Mouse (Mus musculus): ENCODE data around the gene Proser1. TPM values are rescaled to one million over a fixed set of nuclear protein-coding genes. Genes with fewer than 3 reads are reported as not detected.

The Proser1 gene
- total and polyA plus RNA-seq, 2 experiments from 2014 or later, result 9.2 to 12.1 TPM

DNA sequence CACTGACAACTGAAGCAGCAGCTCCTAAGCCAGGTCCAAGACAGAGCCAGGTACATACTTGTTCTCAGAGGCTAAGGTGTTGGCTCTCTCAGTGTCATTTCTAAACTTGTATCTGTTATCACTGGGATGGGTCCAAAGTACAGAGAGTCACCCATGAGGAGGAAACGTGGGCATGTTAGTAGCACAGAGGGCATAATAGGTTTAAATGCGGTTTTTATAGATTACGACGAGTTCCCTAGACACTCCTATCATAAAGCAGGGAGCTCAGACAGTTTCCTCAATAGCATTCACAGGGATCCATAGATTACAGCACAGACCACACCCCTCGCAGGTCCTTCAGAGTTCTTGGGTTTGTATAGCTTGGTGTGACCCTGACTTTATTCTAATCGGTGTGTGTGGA is 9.5 kb upstream of the Proser1 start:
- 94% methylated on average over 6 of the region's 6 CpGs for WGBS
- Histone ChIP-seq H3K4me2 (ENCODE audit: low read depth) (no peak overlapping the region), H3K4me3 (ENCODE audit: low read depth, low read length) (no peak overlapping the region), H3K27me3 (ENCODE audit: insufficient read depth, low read length) (no peaks in the 10 kb centered on the region), H3K4me1 (ENCODE audit: insufficient read depth) (no peaks in the 10 kb centered on the region), H3K27ac (ENCODE audit: low read depth, low read length) (no peak overlapping the region), H3K9ac (no peak overlapping the region), H3K9me3 (ENCODE audit: low read length) (no peaks in the 10 kb centered on the region), H3K36me3 (ENCODE audit: insufficient read depth) (peaks cover 81% of the 10 kb centered on the region)
- TF ChIP-seq CTCF (IDR thresholded peaks at IDR 0.05; ENCODE audit: low read depth), result no peak
- ATAC-seq (no peak), DNase-seq (no peak)

- no peak overlapping the region for H3K27ac ChIP-seq (ENCODE audit: low read depth, low read length)
- no peak overlapping the region for H3K9ac ChIP-seq
- 92% methylated on average over 6 of the region's 6 CpGs for WGBS
- H3K36me3 ChIP-seq (ENCODE audit: insufficient read depth), result peaks cover 84% of the 10 kb centered on the region
- ATAC-seq (no peak), DNase-seq (no peak)
- H3K9me3 ChIP-seq (ENCODE audit: low read length), result no peaks in the 10 kb centered on the region
- no peaks in the 10 kb centered on the region for H3K4me1 ChIP-seq (ENCODE audit: insufficient read depth)
- no peak for TF ChIP-seq CTCF (IDR thresholded peaks at IDR 0.05; ENCODE audit: low read depth)
- no peak overlapping the region for H3K4me3 ChIP-seq (ENCODE audit: low read depth, low read length)
- H3K4me2 ChIP-seq (ENCODE audit: low read depth), result no peak overlapping the region
- H3K27me3 ChIP-seq (ENCODE audit: insufficient read depth, low read length), result no peaks in the 10 kb centered on the region
Observed at GRCm38 (mm10) chr3:53454561-53454960, 8.9 kb upstream of the Proser1 start.

DNA sequence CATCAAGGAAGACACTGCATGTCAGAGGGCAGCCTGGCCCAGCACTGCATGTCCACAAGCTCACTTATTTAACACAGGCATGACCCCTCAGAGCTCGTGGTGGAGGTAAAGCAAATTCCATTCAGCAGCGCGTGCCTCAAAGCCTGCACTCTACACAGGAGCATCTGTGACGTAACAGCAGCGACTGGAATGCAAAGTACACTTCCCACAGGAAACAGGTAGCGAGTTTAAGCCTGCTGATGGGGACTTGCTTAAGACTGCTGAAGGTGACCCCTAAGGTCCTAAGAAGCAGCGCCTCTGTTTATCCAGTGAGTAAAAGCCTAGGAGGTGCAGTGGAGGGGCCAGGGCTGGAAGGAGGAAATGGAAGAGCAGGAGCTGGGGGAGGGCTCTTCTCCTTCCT is 8.5 kb upstream of the Proser1 start:
- 88% methylated on average over 7 of the region's 7 CpGs for WGBS
- H3K4me3 ChIP-seq (ENCODE audit: low read depth, low read length), result no peak overlapping the region
- H3K4me2 ChIP-seq (ENCODE audit: low read depth), result no peak overlapping the region
- no peak for TF ChIP-seq CTCF (IDR thresholded peaks at IDR 0.05; ENCODE audit: low read depth)
- peaks cover 80% of the 10 kb centered on the region for H3K36me3 ChIP-seq (ENCODE audit: insufficient read depth)
- H3K27ac ChIP-seq (ENCODE audit: low read depth, low read length), result no peak overlapping the region
- DNase-seq (no peak), ATAC-seq (no peak)
- H3K4me1 ChIP-seq (ENCODE audit: insufficient read depth), result no peaks in the 10 kb centered on the region
- H3K27me3 ChIP-seq (ENCODE audit: insufficient read depth, low read length), result no peaks in the 10 kb centered on the region
- no peaks in the 10 kb centered on the region for H3K9me3 ChIP-seq (ENCODE audit: low read length)
- H3K9ac ChIP-seq, result no peak overlapping the region

GRCm38 (mm10) chr3:53457750-53458149 is 5.7 kb upstream of the Proser1 start:
- 0 out of 2 replicates have a peak, but pooled peaks cover 3% of the 10 kb centered on the region for H3K4me1 ChIP-seq (ENCODE audit: insufficient read depth)
- DNase-seq, result no peak
- no peaks in the 10 kb centered on the region for H3K9me3 ChIP-seq (ENCODE audit: low read length)
- no peak overlapping the region for H3K27ac ChIP-seq (ENCODE audit: low read depth, low read length)
- TF ChIP-seq CTCF (IDR thresholded peaks at IDR 0.05; ENCODE audit: low read depth), result no peak
- peaks cover 63% of the 10 kb centered on the region for H3K36me3 ChIP-seq (ENCODE audit: insufficient read depth)
- H3K9ac ChIP-seq, result no peak overlapping the region
- H3K4me3 ChIP-seq (ENCODE audit: low read depth, low read length), result no peak overlapping the region
- ATAC-seq, result no peak
- no peak overlapping the region for H3K4me2 ChIP-seq (ENCODE audit: low read depth)
- 83% methylated on average over 5 of the region's 5 CpGs for WGBS
- no peaks in the 10 kb centered on the region for H3K27me3 ChIP-seq (ENCODE audit: insufficient read depth, low read length)

DNA sequence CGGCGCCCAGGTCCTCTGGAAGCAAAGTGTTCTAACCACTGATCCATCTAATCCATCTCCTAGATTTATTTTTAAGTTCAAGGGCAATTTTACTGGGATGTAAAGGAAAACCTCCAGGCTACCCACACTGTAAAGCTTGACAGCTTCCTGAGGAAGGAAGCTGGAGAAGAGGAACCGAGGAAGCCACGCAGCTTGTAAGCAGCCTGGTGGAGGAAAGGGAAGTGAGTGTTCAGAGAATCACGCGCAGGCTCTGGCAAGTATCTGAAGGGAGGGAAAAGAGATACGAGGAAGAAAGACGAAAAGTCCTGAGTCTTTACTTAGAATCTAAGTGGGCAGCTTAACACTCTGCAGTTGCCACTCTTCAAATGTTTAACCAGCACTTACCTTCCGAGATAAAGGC is 3.4 kb upstream of the Proser1 start:
- no peaks in the 10 kb centered on the region for H3K27me3 ChIP-seq (ENCODE audit: insufficient read depth, low read length)

GRCm38 (mm10) chr3:53462701-53463045 is 793 bp upstream of the Proser1 start:
- peak overlapping the region; percentile 79 for H3K9ac ChIP-seq
- H3K4me1 ChIP-seq (ENCODE audit: insufficient read depth), result peaks cover 14% of the 10 kb centered on the region; the same call in 1 of the 2 replicates
- DNase-seq (no peak), ATAC-seq (no peak)
- H3K4me2 ChIP-seq (ENCODE audit: low read depth), result peak overlapping the region; percentile 64
- H3K9me3 ChIP-seq (ENCODE audit: low read length), result no peaks in the 10 kb centered on the region
- peak; percentile 40 for TF ChIP-seq CTCF (IDR thresholded peaks at IDR 0.05; ENCODE audit: low read depth)
- peaks cover 18% of the 10 kb centered on the region for H3K36me3 ChIP-seq (ENCODE audit: insufficient read depth)
- 4% methylated on average over 9 of the region's 9 CpGs for WGBS
- no peaks in the 10 kb centered on the region for H3K27me3 ChIP-seq (ENCODE audit: insufficient read depth, low read length)
- peak overlapping the region; percentile 91 for H3K27ac ChIP-seq (ENCODE audit: low read depth, low read length)
- H3K4me3 ChIP-seq (ENCODE audit: low read depth, low read length), result peak overlapping the region; percentile 71

More for the DNA sequence above, 3.4 kb upstream of the Proser1 start:
- Histone ChIP-seq H3K4me2 (ENCODE audit: low read depth) (no peak overlapping the region), H3K9ac (no peak overlapping the region), H3K4me3 (ENCODE audit: low read depth, low read length) (no peak overlapping the region), H3K27ac (ENCODE audit: low read depth, low read length) (no peak overlapping the region), H3K4me1 (ENCODE audit: insufficient read depth) (0 out of 2 replicates have a peak, but pooled peaks cover 6% of the 10 kb centered on the region), H3K36me3 (ENCODE audit: insufficient read depth) (peaks cover 40% of the 10 kb centered on the region), H3K9me3 (ENCODE audit: low read length) (no peaks in the 10 kb centered on the region)
- TF ChIP-seq CTCF (IDR thresholded peaks at IDR 0.05; ENCODE audit: low read depth), result no peak
- ATAC-seq, result no peak
- 88% methylated on average over 9 of the region's 9 CpGs for WGBS
- no peak for DNase-seq

DNA sequence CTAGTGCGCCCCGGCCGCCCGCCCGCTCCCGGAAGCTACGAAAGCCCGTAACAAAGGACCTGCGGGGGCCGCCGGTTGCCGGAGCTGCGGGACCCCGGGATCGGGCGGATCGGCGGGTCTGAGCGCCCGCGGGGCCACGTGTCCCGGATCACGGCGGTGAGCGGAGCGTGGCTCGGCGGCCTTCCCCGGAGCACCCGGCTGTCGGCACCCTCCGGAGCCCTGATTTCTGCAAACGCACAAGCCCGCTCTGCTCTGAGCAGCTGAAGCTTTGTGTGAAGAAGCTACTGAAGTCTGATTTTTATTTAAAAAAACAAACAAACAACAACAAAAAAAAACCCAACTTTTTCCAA is 274 bp downstream of the Proser1 start:
- H3K9me3 ChIP-seq (ENCODE audit: low read length), result no peaks in the 10 kb centered on the region
- peaks cover 9% of the 10 kb centered on the region for H3K36me3 ChIP-seq (ENCODE audit: insufficient read depth)
- 0% methylated on average over 35 of the region's 35 CpGs for WGBS
- peak overlapping the region; percentile 71 for H3K4me3 ChIP-seq (ENCODE audit: low read depth, low read length)
- no peak for TF ChIP-seq CTCF (IDR thresholded peaks at IDR 0.05; ENCODE audit: low read depth)
- peak overlapping the region; percentile 67 for H3K9ac ChIP-seq
- H3K27ac ChIP-seq (ENCODE audit: low read depth, low read length), result peak overlapping the region; percentile 91
- no peaks in the 10 kb centered on the region for H3K27me3 ChIP-seq (ENCODE audit: insufficient read depth, low read length)
- peak overlapping the region; percentile 64 for H3K4me2 ChIP-seq (ENCODE audit: low read depth)
- peaks cover 14% of the 10 kb centered on the region; the same call in 1 of the 2 replicates for H3K4me1 ChIP-seq (ENCODE audit: insufficient read depth)
- DNase-seq, result no peak
- peak; percentile 58 for ATAC-seq
